Mouse (Mus musculus): ENCODE results near the gene Gdap2. TPM values are rescaled to one million over a fixed set of nuclear protein-coding genes. Genes with fewer than 3 reads are reported as not detected.

Gene Gdap2
- polyA plus RNA-seq, 1 experiment from 2014 or later = 24.6 TPM

DNA sequence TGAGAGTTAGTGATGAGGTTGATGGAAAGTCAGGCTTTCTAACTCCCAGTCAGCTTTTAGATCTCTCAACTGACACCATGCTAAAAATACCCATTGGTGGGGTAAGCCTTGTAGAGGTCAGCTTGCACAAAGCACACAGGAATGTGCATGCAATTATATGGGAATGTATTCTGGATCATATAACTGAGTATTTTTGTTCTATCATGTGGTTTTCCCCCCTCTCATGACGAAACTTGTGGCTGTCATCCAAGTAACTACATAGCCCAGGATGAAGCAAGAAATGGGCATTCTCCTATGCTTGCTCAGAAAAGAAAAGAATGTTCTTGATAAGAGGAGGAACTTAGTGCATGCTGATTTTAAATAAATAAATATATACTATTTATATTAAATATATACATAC, 65.3 kb downstream of the Gdap2 start:
- Histone ChIP-seq H3K36me3 (ENCODE audit: control insufficient read depth, insufficient read depth, low read length) (no peaks in the 10 kb centered on the region), H3K9me3 (ENCODE audit: control insufficient read depth, low read length) (no peaks in the 10 kb centered on the region), H3K4me3 (ENCODE audit: low read length) (no peak overlapping the region), H3K4me2 (replicated peaks; ENCODE audit: low read depth, low read length) (no peak overlapping the region), H3K27ac (ENCODE audit: low read depth, low read length) (no peak overlapping the region), H3K4me1 (ENCODE audit: control insufficient read depth, insufficient read depth, low read length) (no peaks in the 10 kb centered on the region), H3K27me3 (ENCODE audit: control insufficient read depth, insufficient read depth, low read length) (no peaks in the 10 kb centered on the region), H3K9ac (ENCODE audit: low read depth, low read length) (no peak overlapping the region)
- 74% methylated on average over 1 of the region's 1 CpGs for WGBS
- no peak for ATAC-seq (ENCODE audit: low FRiP score, low TSS enrichment)

DNA sequence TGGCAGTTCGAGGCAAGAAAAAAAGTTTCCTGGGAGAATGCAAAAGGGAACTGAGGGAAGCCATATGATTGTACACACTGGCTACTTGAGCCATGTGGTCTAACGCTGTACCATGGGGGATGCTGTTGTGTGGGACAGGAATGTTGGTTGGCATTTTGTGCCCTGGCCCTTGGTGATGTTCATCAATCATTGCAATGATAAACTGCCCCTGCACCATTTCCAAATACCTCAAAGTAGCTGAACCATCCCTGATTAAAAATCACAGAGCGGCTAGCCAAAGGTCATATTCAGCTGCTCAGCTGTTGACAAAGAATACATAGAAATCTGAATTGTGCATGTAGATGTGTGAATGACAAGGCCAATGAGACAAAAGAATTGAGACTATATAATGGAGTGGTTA, 66.8 kb downstream of the Gdap2 start:
- 86% methylated on average over 3 of the region's 3 CpGs for WGBS
- no peaks in the 10 kb centered on the region for H3K27me3 ChIP-seq (ENCODE audit: control insufficient read depth, insufficient read depth, low read length)
- H3K9me3 ChIP-seq (ENCODE audit: control insufficient read depth, low read length) = no peaks in the 10 kb centered on the region
- no peak overlapping the region for H3K4me3 ChIP-seq (ENCODE audit: low read length)
- H3K4me1 ChIP-seq (ENCODE audit: control insufficient read depth, insufficient read depth, low read length) = no peaks in the 10 kb centered on the region
- no peak for ATAC-seq (ENCODE audit: low FRiP score, low TSS enrichment)
- H3K36me3 ChIP-seq (ENCODE audit: control insufficient read depth, insufficient read depth, low read length) = no peaks in the 10 kb centered on the region
- H3K27ac ChIP-seq (ENCODE audit: low read depth, low read length) = no peak overlapping the region
- no peak overlapping the region for H3K4me2 ChIP-seq (replicated peaks; ENCODE audit: low read depth, low read length)
- H3K9ac ChIP-seq (ENCODE audit: low read depth, low read length) = no peak overlapping the region

DNA sequence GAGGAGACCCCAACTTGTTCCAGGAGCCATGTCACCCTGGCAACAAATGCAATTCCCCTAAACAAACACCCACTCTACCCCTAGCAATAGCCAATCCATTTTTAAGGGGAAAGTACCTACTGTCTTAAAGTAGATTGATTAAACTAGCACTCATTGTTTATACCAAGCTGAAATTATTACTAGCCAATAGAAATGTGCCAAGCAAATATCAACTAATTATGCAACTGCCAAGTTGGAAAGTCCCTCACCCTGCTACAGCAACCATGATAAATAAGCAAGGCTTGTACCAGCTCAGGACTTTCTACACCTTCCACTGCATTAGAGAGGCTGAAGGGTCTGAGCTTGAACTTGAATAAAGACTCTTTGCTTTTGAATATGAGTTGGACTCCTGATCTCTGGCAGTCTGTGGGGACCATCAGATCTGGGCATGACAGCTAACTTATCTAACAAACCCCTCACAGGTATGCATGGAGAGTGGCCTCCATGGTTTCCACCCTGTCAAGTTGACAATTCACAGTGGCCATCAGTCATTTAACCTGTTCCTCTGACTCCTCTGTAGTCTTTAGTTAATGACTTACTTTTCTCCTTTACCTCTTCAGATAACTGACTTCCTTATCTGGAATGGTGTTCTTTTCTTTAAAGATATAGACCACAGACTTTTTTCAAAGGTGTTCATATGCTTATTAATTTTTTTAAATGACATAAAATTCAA, 74.7 kb downstream of the Gdap2 start:
- no peak for ATAC-seq (ENCODE audit: low FRiP score, low TSS enrichment)
- H3K9me3 ChIP-seq (ENCODE audit: control insufficient read depth, low read length) = no peaks in the 10 kb centered on the region
- H3K27ac ChIP-seq (ENCODE audit: low read depth, low read length) = no peak overlapping the region
- H3K4me2 ChIP-seq (replicated peaks; ENCODE audit: low read depth, low read length) = no peak overlapping the region
- no peaks in the 10 kb centered on the region for H3K27me3 ChIP-seq (ENCODE audit: control insufficient read depth, insufficient read depth, low read length)
- no peaks in the 10 kb centered on the region for H3K36me3 ChIP-seq (ENCODE audit: control insufficient read depth, insufficient read depth, low read length)
- no peak overlapping the region for H3K9ac ChIP-seq (ENCODE audit: low read depth, low read length)
- H3K4me3 ChIP-seq (ENCODE audit: low read length) = no peak overlapping the region
- no peaks in the 10 kb centered on the region for H3K4me1 ChIP-seq (ENCODE audit: control insufficient read depth, insufficient read depth, low read length)

DNA sequence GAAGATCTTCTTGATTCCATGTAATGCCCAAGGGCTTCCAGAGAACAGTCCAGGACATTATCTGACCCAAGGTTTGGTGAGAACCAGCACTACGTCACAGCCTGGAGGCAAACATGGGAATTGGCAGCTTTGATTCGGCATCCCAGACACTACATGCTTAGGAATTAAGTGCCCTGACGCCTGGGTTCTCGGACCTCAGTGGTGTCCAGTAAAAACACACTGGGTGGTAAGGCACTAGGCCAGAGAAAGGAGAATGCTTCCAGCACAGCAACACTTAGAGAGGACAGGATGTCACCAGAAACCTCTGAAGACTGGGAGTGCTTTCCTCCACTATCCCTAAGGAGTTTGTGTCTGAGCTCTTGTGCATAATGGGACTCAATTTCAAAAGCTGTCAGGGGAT, 80.0 kb downstream of the Gdap2 start:
- no peak overlapping the region for H3K9ac ChIP-seq (ENCODE audit: low read depth, low read length)
- 80% methylated on average over 4 of the region's 4 CpGs for WGBS
- H3K4me1 ChIP-seq (ENCODE audit: control insufficient read depth, insufficient read depth, low read length) = no peaks in the 10 kb centered on the region
- no peak for ATAC-seq (ENCODE audit: low FRiP score, low TSS enrichment)
- no peaks in the 10 kb centered on the region for H3K36me3 ChIP-seq (ENCODE audit: control insufficient read depth, insufficient read depth, low read length)
- H3K27ac ChIP-seq (ENCODE audit: low read depth, low read length) = no peak overlapping the region
- no peaks in the 10 kb centered on the region for H3K9me3 ChIP-seq (ENCODE audit: control insufficient read depth, low read length)
- no peak overlapping the region for H3K4me2 ChIP-seq (replicated peaks; ENCODE audit: low read depth, low read length)
- H3K27me3 ChIP-seq (ENCODE audit: control insufficient read depth, insufficient read depth, low read length) = no peaks in the 10 kb centered on the region
- no peak overlapping the region for H3K4me3 ChIP-seq (ENCODE audit: low read length)

DNA sequence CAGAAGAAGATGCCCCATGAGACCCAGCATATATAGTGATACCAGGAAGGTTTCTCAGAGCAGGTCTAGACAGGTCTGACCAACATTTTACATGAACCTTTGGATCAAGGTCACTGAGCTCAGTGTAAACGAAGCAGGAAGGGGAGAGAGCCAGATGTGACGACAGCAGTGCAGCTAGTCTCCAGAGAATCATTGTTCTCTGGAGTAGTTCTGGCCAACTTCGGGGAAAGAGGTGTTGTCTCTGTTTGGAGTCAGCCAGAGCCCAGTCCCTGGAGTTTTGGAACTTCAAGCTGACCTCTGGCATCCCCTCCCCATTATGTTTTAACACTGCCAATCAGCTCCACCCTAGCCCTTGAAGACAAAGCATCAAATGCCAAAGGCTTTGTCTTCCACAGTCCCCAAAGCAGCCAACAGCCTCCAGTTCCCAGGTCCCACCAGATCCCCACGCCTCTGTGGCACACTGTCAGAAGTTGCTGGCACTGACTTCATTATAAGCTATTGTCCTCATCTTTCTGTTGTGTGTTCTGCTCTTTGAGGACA, 84.2 kb downstream of the Gdap2 start:
- no peak overlapping the region for H3K9ac ChIP-seq (ENCODE audit: low read depth, low read length)
- no peaks in the 10 kb centered on the region for H3K27me3 ChIP-seq (ENCODE audit: control insufficient read depth, insufficient read depth, low read length)
- H3K4me3 ChIP-seq (ENCODE audit: low read length) = no peak overlapping the region
- WGBS = 42% methylated on average over 4 of the region's 4 CpGs
- no peak for ATAC-seq (ENCODE audit: low FRiP score, low TSS enrichment)
- no peaks in the 10 kb centered on the region for H3K36me3 ChIP-seq (ENCODE audit: control insufficient read depth, insufficient read depth, low read length)
- H3K4me2 ChIP-seq (replicated peaks; ENCODE audit: low read depth, low read length) = no peak overlapping the region
- no peak overlapping the region for H3K27ac ChIP-seq (ENCODE audit: low read depth, low read length)
- H3K9me3 ChIP-seq (ENCODE audit: control insufficient read depth, low read length) = no peaks in the 10 kb centered on the region
- no peaks in the 10 kb centered on the region for H3K4me1 ChIP-seq (ENCODE audit: control insufficient read depth, insufficient read depth, low read length)

Other genes with a start within 250 kb of the Gdap2 start
- 31.6 and 45.3 TPM in 2 replicates for gene Wdr3, start within 50 bp of the Gdap2 start, polyA plus RNA-seq (2014; fragmentation: Nextera tagmentation; extraction: Ambion mirVana)

All from kidney, embryonic 14.5 days (tissue).